Mouse (Mus musculus) right cerebral cortex, postnatal 10 days (tissue): Measurements from ENCODE around the gene Atf2.
"Not testable (repeated sequence)": the region's sequence is repeated elsewhere in the genome, so short reads cannot be mapped to it uniquely, and the experiment has no call there.

Experiments
- DNase-seq, 2 experiments: peaks; one replicate each; pipeline ENCODE4 v3.0.0; 2021; ENCODE audit warnings: low spot score in 2 of 2

Gene Atf2

GRCm38 (mm10) chr2:73885997-73886396, 6.4 kb downstream of the Atf2 start:
- no peak for DNase-seq

- no peak for DNase-seq
Observed at GRCm38 (mm10) chr2:73877891-73878290, 14.5 kb downstream of the Atf2 start.

GRCm38 (mm10) chr2:73867764-73868487, 24.5 kb downstream of the Atf2 start:
- peak; percentile 45 to 50 for DNase-seq

GRCm38 (mm10) chr2:73860046-73860624, 32.3 kb downstream of the Atf2 start:
- DNase-seq, result no peak

GRCm38 (mm10) chr2:73857352-73857751, 35.1 kb downstream of the Atf2 start:
- DNase-seq, result no peak

GRCm38 (mm10) chr2:73856246-73856645, 36.2 kb downstream of the Atf2 start:
- DNase-seq, result no peak

- no peak for DNase-seq
Observed at GRCm38 (mm10) chr2:73834406-73835015, 57.9 kb downstream of the Atf2 start.

GRCm38 (mm10) chr2:73833284-73833683, 59.2 kb downstream of the Atf2 start:
- DNase-seq, result no peak

GRCm38 (mm10) chr2:73818742-73819141, 73.7 kb downstream of the Atf2 start:
- peak; percentile 33 to 40 for DNase-seq

- no peak for DNase-seq
Observed at GRCm38 (mm10) chr2:73807609-73808008, 84.8 kb downstream of the Atf2 start.

GRCm38 (mm10) chr2:73800127-73800526, 92.3 kb downstream of the Atf2 start:
- not testable (repeated sequence) for DNase-seq

GRCm38 (mm10) chr2:73798786-73799185, 93.7 kb downstream of the Atf2 start:
- no peak for DNase-seq

GRCm38 (mm10) chr2:73798136-73798535, 94.3 kb downstream of the Atf2 start:
- DNase-seq, result no peak

- DNase-seq, result peak in 1 of 2 experiments; percentile 32
Observed at GRCm38 (mm10) chr2:73791846-73792630, 100.4 kb downstream of the Atf2 start.

GRCm38 (mm10) chr2:73790332-73790731, 102.1 kb downstream of the Atf2 start:
- DNase-seq, result peak; percentile 68 to 70

- no peak for DNase-seq
Observed at GRCm38 (mm10) chr2:73788395-73788794, 104.0 kb downstream of the Atf2 start.

- no peak for DNase-seq
Observed at GRCm38 (mm10) chr2:73782371-73782905, 110.0 kb downstream of the Atf2 start.

- DNase-seq, result peak in 1 of 2 experiments; percentile 33
Observed at GRCm38 (mm10) chr2:73780321-73781010, 112.0 kb downstream of the Atf2 start.

- no peak for DNase-seq
Observed at GRCm38 (mm10) chr2:73779796-73780195, 112.6 kb downstream of the Atf2 start.

GRCm38 (mm10) chr2:73779016-73779595, 113.3 kb downstream of the Atf2 start:
- DNase-seq, result no peak

- no peak for DNase-seq
Observed at GRCm38 (mm10) chr2:73776936-73777335, 115.5 kb downstream of the Atf2 start.
